Mouse (Mus musculus) adrenal gland, adult 18-20 months (tissue): Measurements from ENCODE around the gene Pld4. TPM values are rescaled to one million over a fixed set of nuclear protein-coding genes. Genes with fewer than 3 reads are reported as not detected.

Experiments used
- DNase-seq, 2 experiments: peaks; one replicate each; pipeline ENCODE4 v3.0.0; 2021 to 2022; ENCODE audit warnings: low spot score in 2 of 2
- total RNA-seq, 2 experiments: library from RNA; stranded (reverse); gene quantifications; 1 replicate in 1 of 2; 2 replicates in 1 of 2; pipeline ENCODE4 v1.2.3; 2021

The Pld4 gene
- total RNA-seq, 2 experiments from 2014 or later = 11.2 to 18.1 TPM

- DNase-seq = peak in 1 of 2 experiments; percentile 17
Observed at GRCm38 (mm10) chr12:112764991-112765390, 4.5 kb downstream of the Pld4 start.

GRCm38 (mm10) chr12:112766586-112766985, 6.1 kb downstream of the Pld4 start:
- DNase-seq = peak in 1 of 2 experiments; percentile 7

- DNase-seq = peak in 1 of 2 experiments; percentile 15
Observed at GRCm38 (mm10) chr12:112767036-112767890, 6.8 kb downstream of the Pld4 start.

- DNase-seq = no peak
Observed at GRCm38 (mm10) chr12:112768166-112768565, 7.7 kb downstream of the Pld4 start.

DNA sequence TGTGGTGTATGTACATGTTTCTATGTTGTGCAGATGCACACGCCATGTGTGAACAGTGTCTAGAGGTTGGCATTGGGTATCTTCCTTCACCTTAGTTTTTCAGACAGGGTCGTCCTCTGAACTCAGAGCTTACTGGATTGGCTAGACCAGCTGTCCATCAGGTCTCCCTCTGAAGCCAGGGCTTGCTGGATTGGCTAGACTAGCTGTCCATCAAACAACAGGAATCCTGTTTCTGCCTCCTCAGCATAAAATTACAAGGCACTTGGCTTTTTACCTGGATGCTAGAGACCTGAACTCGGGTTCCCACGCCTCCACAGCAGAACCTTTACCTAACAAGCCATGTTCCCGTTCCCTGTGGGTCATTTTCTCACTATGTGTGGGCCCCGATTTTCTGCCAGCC, 8.6 kb downstream of the Pld4 start:
- peak in 1 of 2 experiments; percentile 9 for DNase-seq

DNA sequence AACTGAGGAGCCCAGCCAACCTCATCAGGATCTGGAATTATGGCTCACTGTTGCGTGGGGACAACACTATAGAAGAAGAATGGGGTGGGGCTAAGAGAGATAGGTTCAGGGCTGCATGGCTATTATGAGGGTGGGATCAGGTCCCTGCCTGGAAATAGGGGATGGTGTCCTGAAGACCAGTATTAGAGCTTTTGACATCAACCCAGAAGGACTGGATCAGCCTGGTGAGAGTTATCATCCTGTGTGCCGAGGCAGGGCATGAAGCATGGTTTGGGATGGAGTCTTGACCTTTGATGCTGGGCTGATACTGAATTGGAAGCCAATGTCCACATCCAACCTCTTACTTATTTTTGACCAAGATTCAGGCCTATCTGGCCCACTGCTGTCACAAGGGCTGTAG, 9.3 kb downstream of the Pld4 start:
- peak in 1 of 2 experiments; percentile 14 for DNase-seq

GRCm38 (mm10) chr12:112770396-112770795, 9.9 kb downstream of the Pld4 start:
- DNase-seq = peak in 1 of 2 experiments; percentile 14

DNA sequence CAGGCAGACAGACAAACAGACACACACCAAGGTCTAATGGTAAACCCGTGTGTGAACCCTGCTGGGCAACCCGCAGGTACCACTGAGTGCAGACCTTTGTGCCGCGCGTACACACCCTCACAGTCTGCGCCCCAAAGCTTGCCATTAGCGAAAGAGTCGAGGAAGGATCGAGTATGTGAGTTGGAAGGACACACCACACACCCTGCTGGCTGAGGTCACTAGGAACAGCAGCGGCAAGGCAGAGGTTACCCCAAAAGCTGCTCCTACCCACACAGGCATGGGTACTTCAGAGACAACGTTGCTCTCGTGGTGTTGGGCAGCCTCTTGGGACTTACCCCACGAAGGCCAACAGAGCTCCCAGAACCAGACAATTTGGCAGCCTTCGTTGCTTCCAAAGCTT, 11.9 kb downstream of the Pld4 start:
- peak in 1 of 2 experiments; percentile 4 for DNase-seq

DNA sequence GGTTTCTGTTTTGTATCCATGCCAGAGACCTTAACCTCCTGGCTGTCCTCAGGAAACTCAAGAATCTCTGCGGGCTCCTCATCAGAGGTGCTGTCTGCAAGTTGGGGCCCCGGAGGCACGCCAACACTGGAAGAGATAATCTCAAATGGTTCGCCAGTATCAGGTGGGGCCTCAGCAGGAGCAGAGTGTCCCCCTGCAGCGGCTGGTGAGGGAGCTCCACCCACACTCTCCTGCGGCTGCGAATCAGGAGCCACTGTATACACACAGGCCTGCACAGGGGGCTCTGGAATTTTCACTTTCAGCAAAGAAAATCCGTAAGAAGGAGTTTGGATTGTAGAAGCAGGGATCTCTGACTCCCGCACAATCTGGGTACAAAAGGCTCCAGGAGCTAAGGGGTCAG, 12.9 kb downstream of the Pld4 start:
- DNase-seq = peak in 1 of 2 experiments; percentile 16

DNA sequence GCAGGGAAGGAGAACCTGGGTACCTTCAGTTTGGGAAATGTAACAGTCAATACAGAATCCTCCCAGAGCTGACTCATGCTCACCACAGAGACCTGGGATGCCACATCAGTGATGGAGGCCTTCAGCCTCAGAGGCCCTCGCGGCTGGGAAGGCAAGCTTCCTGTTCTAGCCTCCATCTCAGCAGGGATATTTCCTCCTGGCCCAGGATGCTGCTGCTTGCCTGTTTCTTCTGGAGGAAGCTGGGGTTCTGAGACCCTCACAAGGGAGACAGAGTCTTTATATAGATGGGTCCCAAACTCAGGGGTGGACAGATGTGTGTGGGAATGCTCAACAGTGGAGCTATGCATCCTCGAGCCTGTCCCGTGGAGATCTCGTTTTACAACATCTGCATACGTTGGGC, 13.6 kb downstream of the Pld4 start:
- DNase-seq = peak in 1 of 2 experiments; percentile 10

GRCm38 (mm10) chr12:112774481-112774880, 14.0 kb downstream of the Pld4 start:
- DNase-seq = no peak

DNA sequence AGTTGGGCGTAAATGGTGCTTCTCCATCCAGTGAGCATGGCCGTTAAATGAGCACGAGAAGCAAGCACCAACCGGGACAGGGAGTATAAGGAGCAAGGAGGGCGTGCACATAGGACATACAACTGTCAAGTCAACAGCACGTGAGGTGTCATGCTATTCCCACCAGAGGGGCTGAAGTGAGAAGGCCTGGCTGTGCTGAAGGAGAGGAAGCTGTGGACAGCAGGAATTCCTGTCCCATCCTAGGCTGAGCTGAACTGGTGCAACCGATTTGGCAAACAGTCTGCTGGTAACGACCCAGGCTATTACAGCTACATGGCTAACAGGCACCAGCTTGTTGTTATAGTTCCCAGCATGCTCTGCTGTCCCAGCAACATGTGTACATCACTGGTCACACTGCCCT, 30.6 kb downstream of the Pld4 start:
- no peak for DNase-seq

GRCm38 (mm10) chr12:112793601-112794355, 33.3 kb downstream of the Pld4 start:
- DNase-seq = no peak

DNA sequence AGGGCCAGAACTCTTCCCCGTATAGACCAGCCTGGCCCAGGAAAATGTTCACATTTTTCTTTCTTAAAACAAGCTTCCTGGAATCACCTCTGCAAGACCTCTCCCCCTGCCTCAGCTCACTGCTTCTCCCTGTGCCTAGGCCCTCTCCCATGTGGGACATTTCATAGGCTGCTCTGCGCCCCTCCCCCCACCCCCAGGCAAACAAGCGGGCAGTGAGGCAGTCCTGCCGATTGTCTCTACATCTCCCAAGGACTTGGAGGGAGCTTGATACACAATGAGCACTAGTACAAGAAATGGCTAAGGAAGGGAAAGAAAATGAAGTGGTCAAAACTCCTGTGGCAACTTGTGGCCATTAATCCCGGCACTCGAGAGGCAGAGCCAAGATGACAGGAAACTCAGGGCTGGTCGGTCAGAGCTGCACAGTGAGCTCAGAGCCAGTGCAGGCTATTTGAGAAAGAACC, 33.9 kb downstream of the Pld4 start:
- no peak for DNase-seq

- no peak for DNase-seq
Observed at GRCm38 (mm10) chr12:112794998-112795397, 34.5 kb downstream of the Pld4 start.

GRCm38 (mm10) chr12:112795466-112796104, 35.1 kb downstream of the Pld4 start:
- DNase-seq = no peak

DNA sequence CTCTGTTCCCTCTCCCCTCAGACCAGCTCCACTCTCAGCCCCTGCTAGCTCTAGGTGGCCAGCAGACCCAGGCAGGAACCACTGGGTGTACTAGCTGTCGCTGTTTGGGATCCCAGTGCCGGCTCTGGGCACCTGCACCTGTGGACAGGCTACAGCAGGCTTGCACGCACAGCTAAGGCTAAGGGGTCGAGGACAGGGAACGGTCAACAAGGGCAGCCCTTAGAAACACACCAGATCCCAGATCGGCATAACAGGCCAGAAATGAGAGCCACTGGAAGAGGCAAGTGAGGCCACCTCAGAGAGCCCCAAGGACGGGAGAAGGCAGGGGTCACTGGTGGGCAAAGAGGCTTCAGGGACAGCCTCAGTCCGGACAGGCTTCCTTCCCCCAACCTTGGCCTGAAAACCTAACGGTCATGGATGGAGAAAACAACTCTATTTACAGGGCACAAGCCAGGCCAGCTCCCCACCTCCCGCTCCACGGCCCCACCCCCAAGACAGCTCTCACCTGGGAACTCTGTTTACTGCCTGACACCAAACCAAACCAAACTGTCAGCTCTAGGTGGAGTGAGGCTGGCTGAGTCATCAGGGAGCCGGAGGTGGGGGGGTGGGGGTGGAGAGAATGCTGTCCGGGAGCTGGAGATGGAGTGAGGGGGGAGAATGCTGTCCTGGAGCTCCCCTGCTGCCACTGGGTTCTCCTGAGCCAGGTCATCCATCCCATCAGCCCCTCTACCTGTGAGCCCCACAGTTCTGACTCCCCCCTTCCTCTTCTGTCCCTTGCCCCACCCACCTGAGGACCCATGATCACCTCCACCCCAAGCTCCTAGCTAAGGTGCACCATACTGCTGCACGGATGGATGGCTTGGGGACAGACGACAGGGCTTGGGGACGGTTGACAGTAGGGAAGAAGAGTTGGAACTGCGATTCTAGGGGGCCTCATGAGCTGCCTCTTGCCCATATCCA, 36.4 kb downstream of the Pld4 start:
- DNase-seq = no peak

DNA sequence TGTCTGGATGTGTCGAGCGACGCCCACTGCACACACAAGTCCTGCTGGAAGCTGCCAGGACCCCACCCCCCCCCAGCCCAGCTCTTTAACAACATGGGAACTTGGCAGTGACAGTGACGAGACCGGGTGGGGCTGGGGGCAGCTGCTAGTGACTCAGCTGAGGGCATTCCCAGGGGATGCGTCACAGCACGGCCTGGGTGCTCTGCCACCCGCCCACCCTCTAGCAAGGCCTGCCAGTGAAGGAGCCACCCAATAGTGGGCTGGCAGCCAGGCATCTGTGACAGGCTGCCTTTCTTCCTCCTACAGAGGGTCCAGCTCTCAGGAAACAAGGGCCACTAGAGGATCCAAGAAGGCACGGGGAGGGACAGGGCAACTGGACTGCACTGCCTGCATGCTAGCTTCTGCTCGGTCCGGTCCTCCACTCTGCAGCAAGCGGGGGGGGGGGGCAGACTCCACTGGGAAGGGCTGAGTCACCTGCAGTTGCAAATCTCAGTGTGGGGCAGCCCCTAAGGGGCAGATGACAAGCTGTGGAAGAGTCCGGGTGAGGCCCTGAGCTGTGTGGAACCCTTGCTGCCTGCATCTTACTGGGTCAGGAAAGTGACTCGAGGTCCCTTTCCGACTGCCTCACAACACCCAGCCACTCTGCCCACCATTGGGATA, 37.3 kb downstream of the Pld4 start:
- peak; percentile 53 for DNase-seq

DNA sequence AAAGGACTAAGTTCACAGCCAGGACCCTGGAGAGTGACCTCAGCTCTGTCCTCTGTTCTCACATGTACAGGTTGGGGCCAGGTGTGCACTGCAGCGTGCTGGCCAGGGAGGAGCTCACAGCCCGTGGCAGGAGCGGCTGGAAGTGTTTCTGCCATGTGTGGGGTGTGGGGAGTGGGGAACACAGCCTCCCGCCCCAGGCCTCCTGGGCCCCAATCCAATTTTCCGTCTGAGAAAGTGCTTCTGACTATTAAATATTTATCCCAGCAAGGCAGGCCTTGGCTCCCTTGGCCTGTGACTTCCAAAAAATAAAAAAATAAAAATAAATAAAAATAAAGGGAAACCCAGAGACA, 37.9 kb downstream of the Pld4 start:
- no peak for DNase-seq

DNA sequence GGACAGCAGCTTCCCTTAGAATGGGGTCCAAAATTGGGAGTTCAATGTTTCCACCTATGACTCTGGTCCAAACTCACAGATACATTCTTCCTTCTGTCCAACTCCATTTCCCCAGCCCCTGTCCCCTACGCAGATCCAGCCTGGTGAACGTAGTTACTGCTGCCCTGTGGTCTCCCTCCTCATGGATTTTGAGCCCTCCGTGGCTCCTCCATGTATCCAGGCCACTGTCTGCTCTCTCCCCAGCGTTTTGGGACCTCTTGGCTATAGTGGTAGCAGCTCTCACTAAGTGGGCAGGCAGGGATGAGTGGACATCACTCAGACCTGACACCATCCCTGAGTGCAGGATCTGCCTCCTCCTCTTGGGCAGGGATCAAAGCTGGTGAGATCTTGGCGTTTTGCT, 38.3 kb downstream of the Pld4 start:
- DNase-seq = no peak
